Mouse (Mus musculus) urinary bladder, postnatal 10 days (tissue): ENCODE measurements around the gene U2af1l4.
A peak's percentile ranks its signal among the peaks of the same experiment; 100 is the strongest.

Experiments
- DNase-seq: peaks from one replicate; pipeline ENCODE4 v3.0.0; 2022; ENCODE audit warnings: low spot score

The U2af1l4 gene

GRCm38 (mm10) chr7:30553021-30553589 lies 10.0 kb upstream of the U2af1l4 start:
- DNase-seq = no peak

DNA sequence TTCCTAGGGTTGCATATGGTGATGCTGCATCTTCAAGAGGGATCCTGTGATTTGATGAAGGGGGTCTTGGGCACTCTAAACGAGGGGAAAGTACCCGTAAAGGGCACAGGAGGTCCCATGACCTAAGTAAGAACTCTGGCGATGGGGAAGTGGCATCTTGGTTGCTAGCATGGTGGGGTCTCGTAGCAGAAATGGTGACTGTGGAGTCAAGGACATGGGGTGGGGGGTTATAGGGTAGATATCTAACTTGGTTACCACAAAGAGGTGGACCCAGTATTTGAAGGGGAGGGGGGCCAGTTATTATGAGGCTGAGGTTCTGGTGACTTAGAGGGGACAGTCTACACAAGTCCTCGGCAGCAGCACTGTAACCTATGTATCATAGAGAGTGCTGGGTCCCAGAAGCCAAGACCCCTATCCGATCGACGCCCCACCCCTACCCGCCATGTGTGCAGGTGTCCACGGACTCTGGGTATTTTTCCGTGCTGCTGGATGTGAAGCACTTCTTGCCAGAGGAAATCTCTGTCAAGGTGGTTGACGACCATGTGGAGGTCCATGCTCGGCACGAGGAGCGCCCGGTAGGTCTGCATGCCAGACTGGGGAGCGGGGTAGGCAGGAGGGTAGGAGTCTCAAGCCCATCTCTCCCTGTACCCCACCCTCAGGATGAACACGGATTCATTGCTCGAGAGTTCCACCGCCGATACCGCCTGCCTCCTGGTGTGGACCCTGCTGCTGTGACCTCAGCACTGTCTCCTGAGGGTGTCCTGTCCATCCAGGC lies 9.1 kb upstream of the U2af1l4 start:
- no peak for DNase-seq

- DNase-seq = no peak
Observed at GRCm38 (mm10) chr7:30556894-30557536, 6.1 kb upstream of the U2af1l4 start.

DNA sequence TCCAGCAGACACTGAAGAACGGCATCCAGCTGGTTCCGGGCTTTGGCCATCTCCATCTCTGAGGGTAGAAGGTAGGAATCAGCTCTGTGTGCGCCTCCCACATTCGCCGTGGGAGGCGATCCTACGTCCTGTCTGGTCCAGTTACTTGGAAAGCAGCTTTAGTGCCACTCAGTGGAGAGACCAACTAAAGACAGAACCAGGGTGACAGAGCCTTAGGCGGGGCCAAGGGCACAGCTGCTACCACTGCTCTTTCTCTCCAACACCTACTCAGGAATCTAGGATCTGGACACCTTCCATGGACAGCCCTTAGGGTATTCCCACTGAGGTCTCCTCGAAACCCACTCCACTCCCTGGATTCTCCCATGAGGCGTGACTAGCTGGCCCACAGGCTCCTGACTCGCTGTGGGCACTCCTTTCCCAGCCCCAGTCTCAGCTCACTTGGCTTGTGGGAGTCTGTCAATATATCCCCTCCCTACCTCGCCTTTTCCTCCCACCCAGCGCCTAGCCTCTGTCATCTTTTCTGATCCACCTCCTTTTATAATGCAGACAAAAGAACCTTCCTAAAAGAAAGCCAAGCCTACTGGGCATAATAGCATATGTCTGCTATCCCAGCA lies 5.1 kb upstream of the U2af1l4 start:
- no peak for DNase-seq

- DNase-seq = no peak
Observed at GRCm38 (mm10) chr7:30558656-30559442, 4.3 kb upstream of the U2af1l4 start.

DNA sequence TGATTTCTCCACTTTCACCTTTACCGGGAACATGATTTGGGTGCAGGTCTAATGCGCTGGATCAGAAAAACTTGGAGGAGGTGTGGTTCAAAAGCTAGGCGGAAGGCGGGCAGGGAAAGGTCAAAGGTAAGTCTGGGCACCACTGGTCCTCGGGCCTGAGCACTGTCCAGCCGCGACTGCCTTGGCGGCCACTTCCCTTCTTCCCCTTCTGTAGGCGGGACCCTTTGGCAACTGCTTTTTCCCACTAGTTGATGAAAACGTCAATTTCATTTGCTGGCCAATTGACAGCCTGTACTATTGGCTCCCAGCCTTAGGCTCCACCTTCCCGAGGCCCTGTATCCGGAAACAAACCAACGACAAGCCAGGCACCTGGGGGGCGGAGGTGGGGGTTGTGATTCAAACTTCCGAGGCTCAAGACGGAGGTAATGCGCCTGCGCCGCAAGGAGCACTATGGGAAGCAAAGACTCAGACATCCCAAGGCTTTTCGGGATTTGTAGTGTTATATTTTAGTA lies 3.6 kb upstream of the U2af1l4 start, which contains the start of gene Lin37:
Gene Lin37, minus strand, starts transcription at position 396 of the 512 bp plus-strand sequence.
- DNase-seq = peak; percentile 85

GRCm38 (mm10) chr7:30560296-30560695 lies 2.8 kb upstream of the U2af1l4 start:
- no peak for DNase-seq

- no peak for DNase-seq
Observed at GRCm38 (mm10) chr7:30562526-30563116, 480 bp upstream of the U2af1l4 start.

DNA sequence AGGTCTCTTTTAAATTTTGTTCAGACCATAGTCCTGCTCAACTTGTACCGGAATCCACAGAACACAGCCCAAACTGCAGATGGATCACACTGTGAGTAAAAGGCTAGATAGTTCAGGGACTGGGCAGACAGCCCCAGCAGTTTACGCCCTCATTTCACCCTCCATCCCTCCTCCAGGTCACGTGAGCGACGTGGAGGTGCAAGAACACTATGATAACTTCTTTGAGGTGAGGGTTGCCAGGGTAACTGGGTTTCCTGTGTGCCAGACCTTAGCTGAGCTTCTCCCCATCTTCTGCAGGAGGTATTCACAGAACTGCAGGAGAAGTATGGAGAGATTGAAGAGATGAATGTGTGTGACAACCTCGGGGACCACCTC lies 792 bp downstream of the U2af1l4 start:
- no peak for DNase-seq

- DNase-seq = no peak
Observed at GRCm38 (mm10) chr7:30564970-30565571, 2.0 kb downstream of the U2af1l4 start, which contains the start of gene Igflr1. Gene Igflr1, plus strand, starts transcription at chr7:30565427.

DNA sequence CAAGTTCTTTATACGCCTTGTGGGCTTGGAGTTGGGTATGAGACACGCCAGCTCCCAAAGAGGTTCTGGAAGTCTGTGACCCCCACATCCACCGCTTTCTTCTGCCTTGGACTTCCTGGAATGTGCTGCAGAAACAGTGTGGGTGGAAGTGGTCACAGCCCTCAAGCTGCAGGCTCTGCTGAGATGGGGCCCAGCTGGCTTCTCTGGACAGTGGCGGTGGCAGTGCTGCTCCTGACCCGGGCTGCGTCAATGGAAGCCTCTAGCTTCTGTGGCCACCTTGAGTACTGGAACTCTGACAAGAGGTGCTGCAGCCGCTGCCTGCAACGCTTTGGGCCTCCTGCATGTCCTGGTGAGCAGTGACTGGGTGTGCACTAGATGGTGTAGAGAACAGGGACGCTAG lies 2.9 kb downstream of the U2af1l4 start:
- no peak for DNase-seq

DNA sequence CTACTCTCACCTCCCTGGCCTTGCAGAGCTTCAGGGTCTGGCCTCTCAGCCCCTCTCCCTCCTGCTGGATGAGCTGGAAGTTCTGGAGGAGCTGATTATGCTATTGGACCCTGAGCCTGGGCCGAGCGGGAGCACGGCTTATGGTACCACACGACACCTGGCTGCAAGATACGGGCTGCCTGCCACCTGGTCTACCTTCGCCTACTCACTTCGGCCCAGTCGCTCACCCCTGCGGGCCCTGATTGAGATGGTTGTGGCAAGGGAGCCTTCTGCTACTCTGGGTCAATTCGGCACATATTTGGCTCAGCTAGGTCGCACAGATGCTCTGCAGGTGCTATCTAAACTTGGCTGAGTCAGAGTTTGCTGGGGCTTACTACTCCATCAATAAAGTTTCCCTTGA lies 4.5 kb downstream of the U2af1l4 start:
- DNase-seq = no peak

- no peak for DNase-seq
Observed at GRCm38 (mm10) chr7:30572389-30572788, 9.3 kb downstream of the U2af1l4 start.

DNA sequence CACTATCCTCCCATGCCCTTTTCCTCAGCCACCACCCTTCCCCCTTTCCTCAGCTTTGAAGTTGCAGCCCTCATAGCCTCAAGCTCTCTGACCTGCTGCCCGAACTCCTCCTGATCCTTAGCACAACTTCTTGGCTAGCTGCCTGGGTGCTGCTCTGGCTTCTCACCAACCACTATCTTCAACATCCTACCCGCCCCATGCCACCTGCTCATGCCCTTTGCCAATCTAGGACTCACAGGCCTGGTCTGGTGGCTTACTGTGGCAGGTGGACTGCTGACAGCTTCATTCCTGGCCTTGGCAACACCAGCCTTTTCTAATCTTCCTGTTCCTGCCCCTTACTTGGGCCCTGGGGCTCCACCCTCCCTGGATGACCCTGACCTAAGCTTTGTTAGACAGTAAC lies 9.9 kb downstream of the U2af1l4 start:
- no peak for DNase-seq

DNA sequence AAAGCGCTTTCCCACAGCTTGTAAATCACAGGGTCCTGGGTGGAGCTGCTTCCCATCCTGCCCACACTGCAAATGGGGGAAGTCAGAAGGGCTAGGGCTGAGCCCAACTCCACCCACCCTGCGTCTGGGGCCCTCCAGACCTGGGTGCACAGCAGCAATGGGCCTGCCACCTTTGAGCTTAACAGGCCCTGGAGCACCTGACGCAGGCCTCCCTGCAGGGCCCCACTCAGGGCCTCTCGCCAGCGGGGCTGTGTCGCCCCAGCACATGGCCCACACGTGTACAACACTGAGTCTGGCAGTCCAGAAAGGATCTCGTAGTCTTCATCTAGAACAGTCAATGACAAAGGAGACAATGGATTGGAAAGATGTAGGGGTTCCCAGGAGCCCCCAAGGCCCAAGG lies 16.8 kb downstream of the U2af1l4 start:
- DNase-seq = no peak

DNA sequence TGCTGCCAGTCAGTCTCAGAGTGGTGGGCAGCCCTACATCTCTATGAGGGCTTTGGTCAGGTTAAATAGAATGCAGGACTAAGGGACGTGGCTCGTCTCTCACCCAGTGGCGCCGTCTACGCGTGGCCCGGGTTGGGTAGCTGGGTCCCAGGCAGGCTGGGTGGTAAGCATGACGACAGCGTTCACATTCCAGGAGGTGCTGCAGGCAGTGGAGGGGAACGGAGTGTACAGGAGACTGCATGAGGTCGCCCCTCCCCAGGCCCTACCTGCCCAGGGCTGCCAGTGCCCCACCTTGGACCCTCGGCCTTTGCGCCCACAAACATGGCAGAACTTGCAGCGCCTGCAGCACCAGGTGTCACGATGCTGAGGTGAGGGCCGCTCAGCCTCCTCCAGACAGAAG lies 18.4 kb downstream of the U2af1l4 start:
- no peak for DNase-seq

DNA sequence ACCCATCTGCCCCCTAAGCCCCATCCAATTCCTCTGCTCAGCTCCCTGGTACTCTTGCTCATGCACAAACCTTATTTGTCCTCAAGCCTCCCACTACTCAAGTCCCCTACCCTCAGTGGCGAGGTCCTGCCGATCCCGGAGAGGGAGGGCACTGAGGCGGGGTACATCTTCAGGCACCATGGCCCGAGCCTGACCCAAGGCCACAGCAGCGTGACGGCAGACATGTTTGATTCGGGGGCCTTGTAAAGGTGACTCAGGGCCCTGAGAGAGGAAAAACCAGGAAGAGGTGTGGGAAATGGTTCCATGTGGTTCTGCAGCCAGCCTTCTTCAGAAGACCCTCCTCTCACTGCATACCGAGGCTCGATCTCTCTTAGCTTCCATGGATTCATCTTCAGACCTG lies 21.2 kb downstream of the U2af1l4 start:
- DNase-seq = no peak

GRCm38 (mm10) chr7:30585170-30585569 lies 22.1 kb downstream of the U2af1l4 start:
- DNase-seq = no peak

DNA sequence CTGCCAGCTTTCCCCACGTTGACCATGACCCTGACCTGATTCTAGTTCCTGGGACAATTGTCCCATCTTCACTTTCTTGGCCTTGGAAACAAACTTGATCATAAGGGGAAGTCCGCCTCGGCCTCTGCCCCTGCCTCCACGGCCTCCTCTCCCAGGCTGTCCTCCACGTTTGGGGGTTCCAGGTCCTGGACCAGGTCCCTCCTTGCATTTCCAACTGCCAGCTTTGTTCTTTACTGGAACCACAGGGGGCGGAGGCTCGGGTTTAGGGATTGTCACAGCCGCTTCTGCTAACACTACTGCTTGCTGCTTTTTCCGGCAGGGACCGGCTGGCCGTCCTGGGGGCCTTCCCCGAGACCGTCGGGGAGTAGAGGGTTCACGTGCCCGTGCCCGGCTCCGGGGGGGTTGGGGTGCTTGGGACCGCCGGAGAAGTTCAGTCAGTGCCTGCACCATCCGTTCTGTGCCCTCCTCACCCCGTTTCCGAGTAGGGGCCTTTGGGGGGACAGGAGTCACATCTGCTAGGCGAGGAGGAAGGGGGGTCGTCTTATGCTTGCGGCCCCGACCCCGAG lies 23.4 kb downstream of the U2af1l4 start:
- no peak for DNase-seq

DNA sequence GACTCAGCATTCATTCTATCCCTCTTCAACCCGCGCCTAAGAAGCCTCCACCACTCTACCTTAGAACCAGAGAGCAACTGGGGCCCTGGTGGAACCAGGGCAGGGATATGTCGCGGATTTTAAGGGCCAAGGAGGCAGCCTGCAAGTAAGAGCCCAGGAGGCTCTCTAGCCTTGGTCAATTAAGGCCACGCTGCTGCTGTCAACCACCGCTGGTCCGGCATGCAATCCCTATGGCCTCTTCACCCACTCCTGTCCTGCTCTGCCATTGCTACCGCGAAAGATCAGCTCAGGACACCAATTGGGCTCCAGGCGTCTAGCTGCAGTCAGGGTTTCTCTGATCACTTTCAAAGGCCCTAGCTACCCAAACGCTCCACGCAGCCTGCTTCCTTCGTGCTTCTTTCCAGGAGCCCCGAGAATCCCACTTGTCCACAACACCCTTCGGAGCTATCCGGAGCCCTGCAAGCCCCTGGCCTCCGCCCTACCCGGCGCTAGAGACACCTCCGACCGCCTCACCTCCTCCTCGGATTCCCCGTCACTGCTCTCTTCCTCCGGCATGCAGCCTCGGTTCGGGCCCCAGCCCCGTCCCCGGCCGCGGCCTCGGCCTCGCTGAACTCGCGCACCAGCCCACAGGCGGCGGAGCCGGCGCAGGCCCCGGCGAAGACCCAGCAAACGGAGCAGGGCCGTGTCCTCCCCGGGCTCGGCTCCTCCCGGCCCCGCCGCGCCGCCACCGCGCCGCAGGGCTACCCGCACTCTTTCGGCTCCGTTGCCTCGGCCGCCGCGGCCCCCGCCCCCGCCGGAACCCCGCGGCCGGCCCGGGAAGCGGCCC lies 25.0 kb downstream of the U2af1l4 start:
- DNase-seq = no peak
